Mouse (Mus musculus): Measurements from ENCODE around the gene Rps5.
"Not testable (repeated sequence)": the region's sequence is repeated elsewhere in the genome, so short reads cannot be mapped to it uniquely, and the experiment has no call there.

Gene Rps5

GRCm38 (mm10) chr7:12927693-12928589 lies 5.9 kb downstream of the Rps5 start:
- no peak for DNase-seq (ENCODE audit: low spot score in 2 of 2)

DNA sequence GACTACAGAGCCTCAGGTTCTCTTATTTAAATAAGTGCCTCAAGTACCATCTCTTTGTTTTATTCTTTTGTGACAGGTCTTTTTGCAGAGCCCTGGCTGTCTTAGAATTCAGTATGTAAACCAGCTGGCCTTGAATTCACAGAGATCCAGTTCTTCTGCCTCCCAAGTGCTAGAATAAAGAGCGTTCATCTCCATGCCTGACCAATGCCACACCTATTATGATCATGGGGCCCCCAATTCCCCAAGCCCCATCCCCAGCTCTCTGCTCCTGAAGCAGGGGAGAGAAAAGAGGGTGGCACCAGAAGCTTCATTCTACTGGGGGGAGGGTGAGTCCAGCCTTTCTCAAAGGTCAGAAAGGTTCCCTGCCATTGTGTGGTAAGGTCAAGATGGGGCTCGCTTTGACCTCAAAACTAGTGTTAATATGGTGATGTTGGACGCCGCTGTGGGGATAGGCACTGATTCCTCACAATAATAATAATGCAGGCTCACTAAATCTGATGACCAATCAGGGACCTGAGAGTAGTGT lies 11.6 kb downstream of the Rps5 start:
- no peak for DNase-seq (ENCODE audit: low spot score in 2 of 2)

DNA sequence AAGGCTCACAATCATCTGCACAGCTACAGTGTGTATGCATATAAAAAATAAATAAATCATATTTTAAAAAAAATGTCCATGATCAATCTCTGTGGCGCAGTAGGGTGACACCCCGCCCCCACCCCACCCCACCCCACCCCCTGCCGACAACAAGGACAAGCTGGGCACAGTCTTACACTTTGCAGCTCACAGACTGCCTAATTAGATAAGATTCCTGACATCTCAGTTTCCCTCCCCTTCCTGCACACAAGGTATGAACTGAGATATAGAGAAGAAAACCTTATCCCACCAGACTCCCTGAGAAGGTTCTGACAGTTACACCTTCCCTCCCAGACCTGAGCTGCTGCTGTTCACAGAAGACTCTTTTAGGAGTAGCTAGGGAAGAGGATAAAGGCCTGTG lies 12.7 kb downstream of the Rps5 start:
- no peak for DNase-seq (ENCODE audit: low spot score in 2 of 2)

DNA sequence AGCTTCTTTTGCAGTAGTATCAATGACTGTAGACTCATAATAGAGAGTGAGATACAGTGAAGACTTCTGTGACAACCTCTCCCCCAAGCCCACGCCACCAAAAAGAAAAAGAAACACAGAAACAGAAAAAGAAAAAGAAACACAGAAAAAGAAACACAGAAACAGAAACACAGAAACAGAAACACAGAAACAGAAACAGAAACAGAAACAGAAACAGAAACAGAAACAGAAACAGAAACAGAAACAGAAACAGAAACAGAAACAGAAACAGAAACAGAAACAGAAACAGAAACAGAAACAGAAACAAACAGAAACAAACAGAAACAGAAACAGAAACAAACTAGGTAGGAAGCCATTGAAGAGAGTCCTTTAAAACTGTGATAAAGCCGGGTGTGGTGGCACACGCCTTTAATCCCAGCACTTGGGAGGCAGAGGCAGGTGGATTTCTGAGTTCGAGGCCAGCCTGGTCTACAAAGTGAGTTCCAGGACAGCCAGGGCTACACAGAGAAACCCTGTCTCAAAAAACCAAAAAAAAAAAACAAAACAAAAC lies 15.2 kb downstream of the Rps5 start:
- not testable (repeated sequence) for DNase-seq (ENCODE audit: low spot score in 2 of 2)

- no peak for DNase-seq (ENCODE audit: low spot score in 2 of 2)
These were observed 18.5 kb downstream of the Rps5 start for GRCm38 (mm10) chr7:12940599-12940998.

GRCm38 (mm10) chr7:12943488-12943887 lies 21.4 kb downstream of the Rps5 start:
- DNase-seq (ENCODE audit: low spot score in 2 of 2) = peak; percentile 19 to 47

- DNase-seq (ENCODE audit: low spot score in 2 of 2) = peak; percentile 95 to 96
These were observed 27.2 kb downstream of the Rps5 start for GRCm38 (mm10) chr7:12949032-12949871.

DNA sequence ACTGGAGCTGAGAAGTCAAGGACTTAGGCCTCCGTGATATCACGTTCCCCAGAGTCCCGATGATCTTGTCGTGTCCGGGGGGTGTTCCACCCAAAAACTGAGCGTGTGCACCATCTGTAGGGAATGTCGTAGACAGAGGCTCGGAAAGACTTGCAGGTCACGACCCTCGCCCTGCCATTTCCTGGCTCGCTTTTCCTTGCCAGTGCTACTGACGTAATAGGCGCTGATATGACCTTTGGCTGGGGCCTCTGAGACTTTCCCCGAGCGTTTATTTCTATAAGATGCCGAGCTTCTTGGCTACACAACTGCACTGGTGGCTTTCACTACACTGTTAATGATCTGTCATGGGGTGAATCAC lies 27.8 kb downstream of the Rps5 start:
- DNase-seq (ENCODE audit: low spot score in 2 of 2) = no peak

- no peak for DNase-seq (ENCODE audit: low spot score in 2 of 2)
These were observed 32.8 kb downstream of the Rps5 start for GRCm38 (mm10) chr7:12954896-12955295.

DNA sequence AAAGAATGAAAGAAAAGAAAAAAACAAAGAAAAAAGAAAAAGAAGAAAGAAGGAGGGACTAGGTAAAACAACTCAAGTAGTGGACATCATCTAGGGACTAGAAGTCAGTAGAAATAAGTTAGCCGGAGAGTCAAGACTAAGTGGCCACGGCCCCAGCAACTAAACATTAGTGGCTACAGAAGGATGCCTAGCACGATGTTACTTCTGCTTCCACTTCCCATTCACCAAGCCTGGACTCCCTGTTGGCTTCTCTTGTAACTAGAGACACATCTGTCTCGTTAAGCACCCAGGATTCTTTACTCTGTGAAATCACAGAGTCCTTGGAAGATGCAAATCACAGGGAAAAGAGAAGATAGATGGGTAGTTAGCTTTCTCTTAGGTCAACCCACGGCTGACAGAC lies 35.4 kb downstream of the Rps5 start:
- DNase-seq (ENCODE audit: low spot score in 2 of 2) = no peak

- DNase-seq (ENCODE audit: low spot score in 2 of 2) = no peak
These were observed 36.9 kb downstream of the Rps5 start for GRCm38 (mm10) chr7:12958948-12959347.

GRCm38 (mm10) chr7:12959718-12960117 lies 37.6 kb downstream of the Rps5 start:
- DNase-seq (ENCODE audit: low spot score in 2 of 2) = no peak

GRCm38 (mm10) chr7:12961511-12962141 lies 39.5 kb downstream of the Rps5 start:
- peak; percentile 51 to 62 for DNase-seq (ENCODE audit: low spot score in 2 of 2)

GRCm38 (mm10) chr7:12965678-12966091 lies 43.6 kb downstream of the Rps5 start, which contains the start of gene Zfp324:
Zfp324 (plus strand) TSS chr7:12965838.
- DNase-seq (ENCODE audit: low spot score in 2 of 2) = peak; percentile 78

- peak; percentile 16 to 21 for DNase-seq (ENCODE audit: low spot score in 2 of 2)
These were observed 44.2 kb downstream of the Rps5 start for GRCm38 (mm10) chr7:12966104-12966845.

- DNase-seq (ENCODE audit: low spot score in 2 of 2) = no peak
These were observed 48.8 kb downstream of the Rps5 start for GRCm38 (mm10) chr7:12970906-12971305.
